Mouse (Mus musculus): ENCODE results near the gene Ahr.

The Ahr gene

DNA sequence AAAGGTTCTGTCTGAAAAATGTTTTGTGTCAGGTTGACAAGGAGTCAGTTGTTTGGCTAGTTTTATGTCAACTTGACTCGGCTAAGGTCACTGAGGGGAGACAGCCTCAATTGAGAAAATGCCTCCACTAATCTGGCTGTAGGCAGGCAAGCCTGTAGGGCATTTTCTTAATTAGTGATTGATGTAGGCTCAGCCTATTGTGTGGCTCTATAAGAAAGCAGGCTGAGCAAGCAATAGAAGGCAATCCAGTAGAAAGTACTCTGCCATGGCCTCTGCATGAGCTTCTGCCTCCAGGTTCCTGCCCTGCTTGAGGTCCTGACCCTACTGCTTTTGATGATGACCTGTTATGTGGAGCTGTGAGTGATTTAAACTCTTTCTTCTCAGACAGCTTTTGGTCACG is 33.4 kb downstream of the Ahr start:
- no peak for DNase-seq

GRCm38 (mm10) chr12:35495195-35495594 is 39.6 kb downstream of the Ahr start:
- DNase-seq: peak; percentile 34 to 38

DNA sequence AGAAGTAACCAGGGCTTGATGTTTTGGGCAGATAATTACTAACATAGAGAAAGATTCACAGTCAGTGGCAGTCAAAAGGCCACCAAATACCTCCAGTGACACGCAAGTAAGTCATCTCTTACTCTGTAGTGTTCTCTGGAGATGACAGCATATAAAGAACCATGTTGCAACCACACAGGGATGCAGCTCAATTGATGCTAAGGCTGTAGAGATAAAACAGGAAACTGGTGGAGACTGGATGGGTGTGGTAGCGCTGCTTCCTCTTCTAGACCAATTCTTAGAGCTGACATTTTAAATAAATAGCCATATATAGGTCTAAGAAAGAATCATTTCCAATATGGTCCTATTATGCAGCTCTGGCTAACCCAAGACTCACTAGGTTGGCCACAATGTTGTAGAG is 54.1 kb downstream of the Ahr start:
- DNase-seq: no peak

- DNase-seq: no peak
These were observed 55.9 kb downstream of the Ahr start for GRCm38 (mm10) chr12:35478906-35479305.

- no peak for DNase-seq
These were observed 71.4 kb downstream of the Ahr start for GRCm38 (mm10) chr12:35463457-35463856.

- DNase-seq: no peak
These were observed 72.2 kb downstream of the Ahr start for GRCm38 (mm10) chr12:35462667-35463066.

DNA sequence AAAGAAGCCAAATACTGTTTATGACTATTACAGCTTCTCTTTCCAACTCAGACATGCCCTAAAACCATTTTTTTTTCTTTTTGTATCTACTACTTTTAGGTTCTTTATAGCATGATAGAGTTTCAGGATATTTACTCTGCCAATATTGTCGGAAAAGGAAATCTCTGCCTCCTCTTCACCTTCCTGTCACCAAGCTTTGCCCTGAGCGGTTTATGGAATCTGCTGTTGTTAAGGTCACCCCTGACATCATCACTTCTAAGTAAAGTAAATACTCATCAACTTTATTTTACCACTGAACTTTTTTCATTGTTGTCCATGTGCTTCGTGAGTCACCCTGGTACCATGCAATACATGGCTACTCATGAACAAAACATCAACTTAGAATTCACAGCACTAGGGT is 75.2 kb downstream of the Ahr start:
- DNase-seq: no peak
